Mouse (Mus musculus) heart, embryonic 14.5 days (tissue): Measurements from ENCODE around the gene Xylt2. TPM values are rescaled to one million over a fixed set of nuclear protein-coding genes. Genes with fewer than 3 reads are reported as not detected.
"Not testable (repeated sequence)": the region's sequence is repeated elsewhere in the genome, so short reads cannot be mapped to it uniquely, and the experiment has no call there.

Source experiments
- ATAC-seq: fragments of 200-750 bp; cut with Nextera tagmentation; 2 replicates; pipeline ENCODE4 v1.8.0; 2017; ENCODE audit warnings: low read depth, moderate TSS enrichment; ENCODE audit not compliant: insufficient number of reproducible peaks, insufficient read depth, low FRiP score
- H3K27ac ChIP-seq, 2 experiments: fragments of 200-500 bp in 1 of 2; fragments of 300-500 bp in 1 of 2; sonication (generic) in 1 of 2; replicated peaks in 1 of 2; 2 replicates each; pipeline ENCODE4 v1.5.1; 2012 to 2014; ENCODE audit warnings: low read depth in 2 of 2, low read length in 2 of 2, control low read depth in 1 of 2, mild to moderate bottlenecking in 1 of 2, mixed read lengths in 1 of 2; ENCODE audit not compliant: control insufficient read depth in 1 of 2, insufficient read depth in 1 of 2
- H3K27me3 ChIP-seq: fragments of 300-500 bp; sonication (generic); 2 replicates; pipeline ENCODE4 v1.6.1; 2014; ENCODE audit warnings: mild to moderate bottlenecking, low read length, control low read depth; ENCODE audit not compliant: control insufficient read depth, insufficient read depth
- H3K36me3 ChIP-seq: fragments of 300-500 bp; sonication (generic); 2 replicates; pipeline ENCODE4 v1.6.1; 2014; ENCODE audit warnings: mild to moderate bottlenecking, control low read depth, low read length, mixed read lengths; ENCODE audit not compliant: control insufficient read depth, insufficient read depth
- H3K4me1 ChIP-seq, 2 experiments: fragments of 200-500 bp in 1 of 2; fragments of 300-500 bp in 1 of 2; sonication (generic) in 1 of 2; 2 replicates each; pipeline ENCODE4 v1.6.1; 2012 to 2014; ENCODE audit warnings: low read length in 2 of 2, control low read depth in 1 of 2, mixed read lengths in 1 of 2; ENCODE audit not compliant: control insufficient read depth in 2 of 2, insufficient read depth in 2 of 2
- H3K4me2 ChIP-seq: fragments of 300-500 bp; sonication (generic); 2 replicates; pipeline ENCODE4 v1.6.1; 2014; ENCODE audit warnings: mild to moderate bottlenecking, low read length
- H3K4me3 ChIP-seq, 2 experiments: fragments of 200-500 bp in 1 of 2; fragments of 300-500 bp in 1 of 2; sonication (generic) in 1 of 2; 2 replicates each; pipeline ENCODE4 v1.5.1; 2012 to 2014; ENCODE audit warnings: low read length in 2 of 2, mild to moderate bottlenecking in 2 of 2, control low read depth in 1 of 2, low read depth in 1 of 2, moderate library complexity in 1 of 2; ENCODE audit not compliant: control insufficient read depth in 1 of 2, insufficient read depth in 1 of 2
- H3K9ac ChIP-seq: fragments of 300-500 bp; sonication (generic); 2 replicates; pipeline ENCODE4 v1.6.1; 2014; ENCODE audit warnings: mild to moderate bottlenecking, low read length
- H3K9me3 ChIP-seq: fragments of 300-500 bp; sonication (generic); 2 replicates; pipeline ENCODE4 v1.6.1; 2016; ENCODE audit warnings: low read length, control low read depth; ENCODE audit not compliant: control insufficient read depth
- WGBS: fragments of 180-500 bp; shearing (Covaris S2); extraction: QIAGEN DNeasy Blood & Tissue Kit; methylation state at CpG from one replicate; pipeline ENCODE4 v1.1.7; 2014; 5-methylcytosine and 5-hydroxymethylcytosine counted together
- polyA plus RNA-seq: library from polyadenylated mRNA; unstranded; fragments of >200 nt; fragmentation: Nextera tagmentation; extraction: Ambion mirVana; gene quantifications from 2 replicates; pipeline ENCODE4 v1.2.1, GENCODE M21; 2014

Xylt2 gene
- polyA plus RNA-seq, 1 experiment from 2014 or later = 13.8 TPM

- Histone ChIP-seq H3K27me3 (no peaks in the 10 kb centered on the region), H3K27ac (no peak overlapping the region), H3K4me3 (no peak overlapping the region), H3K9me3 (no peaks in the 10 kb centered on the region), H3K4me2 (no peak overlapping the region), H3K4me1 (peaks cover 15 to 21% of the 10 kb centered on the region in 2 experiments), H3K36me3 (peaks cover 3% of the 10 kb centered on the region), H3K9ac (peak overlapping the region; percentile 97; the same call in 1 of the 2 replicates)
- 73% methylated on average over 5 of the region's 5 CpGs for WGBS
- ATAC-seq = no peak
Observed at GRCm38 (mm10) chr11:94675446-94675845, 1.9 kb downstream of the Xylt2 start.

- ATAC-seq = no peak
- Histone ChIP-seq H3K9ac (peak overlapping the region; percentile 38; the same call in 1 of the 2 replicates), H3K36me3 (peaks cover 8% of the 10 kb centered on the region), H3K27ac (no peak overlapping the region), H3K4me3 (no peak overlapping the region), H3K27me3 (no peaks in the 10 kb centered on the region), H3K4me1 (peaks cover 15 to 21% of the 10 kb centered on the region in 2 experiments), H3K9me3 (no peaks in the 10 kb centered on the region), H3K4me2 (no peak overlapping the region)
- 75% methylated on average over 5 of the region's 5 CpGs for WGBS
Observed at GRCm38 (mm10) chr11:94674984-94675383, 2.3 kb downstream of the Xylt2 start.

- 82% methylated on average over 6 of the region's 6 CpGs for WGBS
- H3K27ac ChIP-seq = no peak overlapping the region
- H3K4me1 ChIP-seq = no peaks in the 10 kb centered on the region
- H3K4me2 ChIP-seq = no peak overlapping the region
- H3K27me3 ChIP-seq = no peaks in the 10 kb centered on the region
- peaks cover 88% of the 10 kb centered on the region for H3K36me3 ChIP-seq
- H3K9me3 ChIP-seq = no peaks in the 10 kb centered on the region
- ATAC-seq = no peak
- no peak overlapping the region for H3K9ac ChIP-seq
- no peak overlapping the region for H3K4me3 ChIP-seq
Observed at GRCm38 (mm10) chr11:94665281-94665680, 12.0 kb downstream of the Xylt2 start.

DNA sequence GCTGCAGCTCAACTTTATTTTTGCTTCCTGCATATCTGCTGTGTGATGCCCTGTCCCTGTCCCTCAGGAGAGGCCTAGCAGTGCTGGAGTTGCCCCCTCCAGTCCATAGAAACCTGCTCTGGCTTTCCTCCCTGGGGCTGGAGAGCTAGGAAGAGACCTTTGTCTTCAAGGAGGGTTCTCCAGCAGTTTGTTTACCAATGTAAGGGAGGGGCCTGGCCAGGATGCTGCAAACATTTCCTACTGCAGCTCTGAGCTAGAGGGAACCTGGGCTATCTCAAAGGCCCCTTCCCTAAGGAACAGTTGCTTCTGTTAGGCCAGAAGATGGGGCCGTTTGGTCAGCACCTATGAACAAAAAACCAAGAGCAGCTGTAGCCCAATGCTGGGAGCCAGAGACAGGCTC is 16.0 kb downstream of the Xylt2 start:
- H3K4me2 ChIP-seq = no peak overlapping the region
- H3K9ac ChIP-seq = no peak overlapping the region
- WGBS = 60% methylated on average over 1 of the region's 1 CpGs
- no peak for ATAC-seq
- no peak overlapping the region for H3K4me3 ChIP-seq
- no peak overlapping the region for H3K27ac ChIP-seq
- H3K36me3 ChIP-seq = peaks cover 80% of the 10 kb centered on the region
- H3K9me3 ChIP-seq = no peaks in the 10 kb centered on the region
- H3K4me1 ChIP-seq = no peaks in the 10 kb centered on the region
- H3K27me3 ChIP-seq = no peaks in the 10 kb centered on the region

DNA sequence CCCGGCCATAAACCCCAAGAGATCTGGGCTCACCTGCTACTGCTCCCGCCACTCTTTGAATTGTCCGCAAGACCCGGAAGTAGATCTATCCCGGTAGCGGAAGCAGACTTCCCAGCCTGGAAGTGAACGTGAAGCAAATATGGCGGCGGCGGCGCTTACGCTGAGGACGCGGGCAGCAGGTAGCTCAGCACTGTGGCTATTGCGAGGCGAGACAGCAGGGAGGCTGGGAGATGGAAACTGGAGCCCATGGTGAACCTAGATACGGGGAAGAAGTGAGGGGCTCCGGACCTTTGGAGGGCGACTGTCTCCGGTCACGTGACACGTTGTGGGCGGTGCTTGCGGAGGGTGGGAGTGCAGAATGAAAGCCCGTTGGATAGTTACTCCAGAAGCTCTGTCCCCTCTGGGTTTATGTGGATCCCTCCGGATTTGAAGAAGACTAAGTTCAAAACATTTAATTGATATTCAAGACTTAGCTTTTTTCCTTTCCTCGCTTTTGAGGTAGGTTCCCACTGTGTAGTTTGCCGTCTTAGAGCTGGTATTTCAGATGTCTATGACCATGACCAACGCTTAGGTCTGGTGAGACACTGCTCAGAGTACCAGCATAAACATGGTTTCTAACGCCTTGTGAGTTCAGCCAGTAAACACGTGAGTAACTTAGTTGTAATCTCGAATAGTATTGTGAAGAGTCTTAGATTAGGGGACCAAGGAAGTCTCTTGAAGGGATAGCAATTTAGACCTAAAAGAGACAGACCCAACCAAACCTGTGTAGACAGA is 23.5 kb downstream of the Xylt2 start, which contains the start of the genes Mrpl27 and Eme1:
Gene Mrpl27 (plus strand): TSS at position 105 of the 774 bp plus-strand sequence.
Gene Eme1 (minus strand): TSS at position 302 of the 774 bp plus-strand sequence.
- H3K4me1 ChIP-seq = peaks cover 0 to 4% of the 10 kb centered on the region in 2 experiments; a peak in 1 of 4 replicates
- peaks cover 41% of the 10 kb centered on the region for H3K36me3 ChIP-seq
- WGBS = 2% methylated on average over 32 of the region's 32 CpGs

GRCm38 (mm10) chr11:94652973-94653372 is 24.3 kb downstream of the Xylt2 start:
- no peak overlapping the region for H3K27ac ChIP-seq
- no peaks in the 10 kb centered on the region for H3K9me3 ChIP-seq
- 46% methylated on average over 8 of the region's 8 CpGs for WGBS

More for the DNA sequence above, 23.5 kb downstream of the Xylt2 start, which contains the start of the genes Mrpl27 and Eme1:
- no peaks in the 10 kb centered on the region for H3K27me3 ChIP-seq
- H3K9ac ChIP-seq = peak within 1 kb of the TSS; percentile 75
- H3K4me2 ChIP-seq = peak within 1 kb of the TSS; percentile 85
- H3K4me3 ChIP-seq = peak within 1 kb of the TSS; percentile 62 to 98
- peak within 1 kb of the TSS; percentile 93 to 98 for H3K27ac ChIP-seq
- H3K9me3 ChIP-seq = no peaks in the 10 kb centered on the region
- peak; percentile 77 for ATAC-seq

GRCm38 (mm10) chr11:94651241-94651640 is 26.1 kb downstream of the Xylt2 start:
- not testable (repeated sequence) for H3K27me3 ChIP-seq, ATAC-seq, H3K4me1 ChIP-seq, H3K4me2 ChIP-seq, H3K4me3 ChIP-seq, H3K27ac ChIP-seq, H3K9ac ChIP-seq, H3K9me3 ChIP-seq
- peaks cover 40% of the 10 kb centered on the region for H3K36me3 ChIP-seq
- whole genome bisulfite sequencing = 94% methylated on average over 5 of the region's 7 CpGs

More at GRCm38 (mm10) chr11:94652973-94653372, 24.3 kb downstream of the Xylt2 start:
- Histone ChIP-seq H3K4me3 (peak overlapping the region; percentile 62 to 98; a peak in 3 of 4 replicates), H3K4me2 (peak overlapping the region; percentile 85), H3K27me3 (no peaks in the 10 kb centered on the region), H3K36me3 (peaks cover 33% of the 10 kb centered on the region), H3K4me1 (peaks cover 0 to 4% of the 10 kb centered on the region in 2 experiments; a peak in 1 of 4 replicates), H3K9ac (peak overlapping the region; percentile 75)
- ATAC-seq = no peak
